Mouse (Mus musculus) limb, embryonic 15.5 days (tissue): ENCODE measurements around the gene Ugt1a6b. TPM values are rescaled to one million over a fixed set of nuclear protein-coding genes. Genes with fewer than 3 reads are reported as not detected.
"Not testable (repeated sequence)": the region's sequence is repeated elsewhere in the genome, so short reads cannot be mapped to it uniquely, and the experiment has no call there.

ENCODE experiments used
- ATAC-seq: fragments of 200-750 bp; cut with Nextera tagmentation; 2 replicates; pipeline ENCODE4 v1.8.0; 2017; ENCODE audit warnings: low read depth, moderate TSS enrichment; ENCODE audit not compliant: insufficient number of reproducible peaks, low FRiP score, low TSS enrichment
- H3K27ac ChIP-seq: fragments of 300-500 bp; sonication (generic); 2 replicates; pipeline ENCODE4 v1.5.1; 2015; ENCODE audit warnings: moderate library complexity, mild to moderate bottlenecking, inconsistent platforms
- H3K27me3 ChIP-seq: fragments of 300-500 bp; sonication (generic); 2 replicates; pipeline ENCODE4 v1.6.1; 2015; ENCODE audit warnings: inconsistent platforms
- H3K36me3 ChIP-seq: fragments of 300-500 bp; sonication (generic); 2 replicates; pipeline ENCODE4 v1.6.1; 2015; ENCODE audit warnings: inconsistent platforms
- H3K4me1 ChIP-seq: fragments of 300-500 bp; sonication (generic); 2 replicates; pipeline ENCODE4 v1.6.1; 2015; ENCODE audit warnings: inconsistent platforms
- H3K4me2 ChIP-seq: fragments of 300-500 bp; sonication (generic); 2 replicates; pipeline ENCODE4 v1.6.1; 2015; ENCODE audit warnings: mild to moderate bottlenecking, inconsistent platforms
- H3K4me3 ChIP-seq: fragments of 300-500 bp; sonication (generic); 2 replicates; pipeline ENCODE4 v1.5.1; 2015; ENCODE audit warnings: mild to moderate bottlenecking, inconsistent platforms
- H3K9ac ChIP-seq: fragments of 300-500 bp; sonication (generic); 2 replicates; pipeline ENCODE4 v1.6.1; 2015; ENCODE audit warnings: inconsistent platforms
- H3K9me3 ChIP-seq: fragments of 300-500 bp; sonication (generic); 2 replicates; pipeline ENCODE4 v1.6.1; 2016; ENCODE audit warnings: inconsistent platforms
- WGBS: fragments of 180-500 bp; shearing (Covaris S2); methylation state at CpG from one replicate; pipeline ENCODE4 v1.1.7; 2015; 5-methylcytosine and 5-hydroxymethylcytosine counted together
- polyA plus RNA-seq: library from polyadenylated mRNA; unstranded; fragments of >200 nt; fragmentation: Nextera tagmentation; extraction: Ambion mirVana; gene quantifications from 2 replicates; pipeline ENCODE4 v1.2.1, GENCODE M21; 2015

Gene Ugt1a6b
- polyA plus RNA-seq, 1 experiment from 2014 or later, result 1.00 TPM

DNA sequence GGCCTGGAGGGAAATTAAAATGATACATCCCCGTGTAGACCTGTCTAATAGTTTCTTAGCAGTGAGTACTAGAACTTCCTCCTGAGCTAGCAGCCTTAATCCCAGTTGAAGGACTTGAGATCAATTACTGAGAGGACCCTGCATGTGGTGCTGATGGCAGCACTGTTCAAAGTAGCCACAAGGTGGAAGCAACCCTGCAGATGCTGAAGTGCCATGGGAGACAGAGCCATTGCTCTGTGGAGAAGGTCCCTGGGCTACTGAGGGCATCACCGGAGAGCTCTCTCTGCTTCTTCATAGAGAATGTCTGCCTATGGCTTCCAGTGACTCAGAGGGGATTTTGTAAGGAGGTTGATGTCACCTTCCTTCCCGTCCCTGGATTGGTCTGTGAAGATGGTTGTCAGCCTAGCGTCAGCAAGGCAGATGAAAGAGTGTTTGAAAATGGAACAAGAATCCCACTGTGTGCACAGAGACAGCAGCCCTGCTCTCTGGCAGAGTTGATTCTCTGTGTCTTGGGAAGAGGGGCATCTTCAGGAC lies 22.8 kb downstream of the Ugt1a6b start:
- not testable (repeated sequence) for H3K4me1 ChIP-seq, H3K4me3 ChIP-seq, H3K27me3 ChIP-seq, H3K9ac ChIP-seq, H3K27ac ChIP-seq, H3K4me2 ChIP-seq, H3K36me3 ChIP-seq, ATAC-seq, H3K9me3 ChIP-seq
- 73% methylated on average over 4 of the region's 4 CpGs for WGBS

- H3K27ac ChIP-seq, H3K4me3 ChIP-seq, H3K4me1 ChIP-seq, H3K4me2 ChIP-seq, H3K36me3 ChIP-seq, H3K9me3 ChIP-seq, H3K27me3 ChIP-seq, H3K9ac ChIP-seq, ATAC-seq: not testable (repeated sequence)
- WGBS, result 86% methylated on average over 2 of the region's 2 CpGs
These were observed 26.0 kb downstream of the Ugt1a6b start for GRCm38 (mm10) chr1:88129091-88129490.

DNA sequence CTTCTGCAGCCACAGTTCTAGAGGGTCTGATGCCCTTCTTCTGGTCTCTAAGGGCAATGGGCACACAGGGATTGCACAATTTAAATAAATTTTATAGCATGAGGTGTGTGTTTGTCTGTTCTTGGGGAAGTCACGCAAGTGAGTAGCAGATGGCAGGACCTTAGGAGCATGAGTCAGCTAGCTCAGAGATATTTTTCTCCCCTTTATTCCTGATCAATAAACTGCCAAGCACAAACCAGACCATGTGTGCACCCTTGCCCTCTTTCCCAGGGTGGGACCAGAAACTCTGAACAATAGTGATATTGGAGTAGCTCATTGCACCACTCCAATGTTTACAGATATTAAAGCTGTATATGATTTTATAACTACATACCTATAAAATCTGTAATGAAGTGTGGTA lies 27.2 kb downstream of the Ugt1a6b start:
- not testable (repeated sequence) for H3K27ac ChIP-seq, H3K4me3 ChIP-seq, H3K9me3 ChIP-seq, H3K9ac ChIP-seq, H3K36me3 ChIP-seq, H3K4me2 ChIP-seq, ATAC-seq, H3K4me1 ChIP-seq, H3K27me3 ChIP-seq
- WGBS, result 67% methylated on average over 1 of the region's 1 CpGs

DNA sequence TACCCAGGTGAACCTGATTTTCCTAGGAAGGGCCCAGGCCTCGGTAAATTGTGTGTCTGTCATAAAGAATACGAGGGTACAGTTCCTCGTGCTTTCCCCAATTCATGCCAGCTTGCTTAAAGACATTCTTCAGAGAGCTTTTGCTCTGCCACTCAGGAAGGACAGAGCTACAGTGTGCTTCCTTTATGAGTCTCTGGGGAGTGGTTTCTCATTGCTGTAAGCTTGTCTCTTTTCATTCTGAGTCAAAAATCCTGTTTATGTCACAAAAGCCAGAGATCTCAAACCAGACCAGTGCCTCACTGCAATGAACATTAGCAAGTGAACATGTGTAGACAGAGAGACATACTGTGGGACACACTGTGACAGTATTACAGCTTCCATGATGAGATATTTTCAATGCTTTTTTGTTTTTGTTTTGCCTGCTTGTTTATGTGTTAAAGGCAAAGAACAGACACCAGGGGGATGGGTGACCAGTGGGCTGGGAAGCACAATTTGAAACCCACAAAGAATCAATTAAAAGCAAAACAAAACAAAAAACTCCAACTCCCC lies 30.9 kb downstream of the Ugt1a6b start:
- WGBS, result 25% methylated on average over 3 of the region's 3 CpGs
- peaks cover 9% of the 10 kb centered on the region; the same call in 1 of the 2 replicates for H3K4me1 ChIP-seq
- no peaks in the 10 kb centered on the region for H3K9me3 ChIP-seq
- H3K4me2 ChIP-seq, result no peak overlapping the region
- no peaks in the 10 kb centered on the region for H3K36me3 ChIP-seq
- no peak overlapping the region for H3K4me3 ChIP-seq
- no peak for ATAC-seq
- peak overlapping the region; percentile 69 for H3K27ac ChIP-seq
- no peak overlapping the region for H3K9ac ChIP-seq
- no peaks in the 10 kb centered on the region for H3K27me3 ChIP-seq

- H3K9ac ChIP-seq, result not testable (repeated sequence)
- H3K27ac ChIP-seq, result peak within 1 kb of the TSS; percentile 69
These were observed 31.5 kb downstream of the Ugt1a6b start, which contains the start of gene Ugt1a6a for GRCm38 (mm10) chr1:88134457-88135011. Ugt1a6a (plus strand) TSS chr1:88134809.

DNA sequence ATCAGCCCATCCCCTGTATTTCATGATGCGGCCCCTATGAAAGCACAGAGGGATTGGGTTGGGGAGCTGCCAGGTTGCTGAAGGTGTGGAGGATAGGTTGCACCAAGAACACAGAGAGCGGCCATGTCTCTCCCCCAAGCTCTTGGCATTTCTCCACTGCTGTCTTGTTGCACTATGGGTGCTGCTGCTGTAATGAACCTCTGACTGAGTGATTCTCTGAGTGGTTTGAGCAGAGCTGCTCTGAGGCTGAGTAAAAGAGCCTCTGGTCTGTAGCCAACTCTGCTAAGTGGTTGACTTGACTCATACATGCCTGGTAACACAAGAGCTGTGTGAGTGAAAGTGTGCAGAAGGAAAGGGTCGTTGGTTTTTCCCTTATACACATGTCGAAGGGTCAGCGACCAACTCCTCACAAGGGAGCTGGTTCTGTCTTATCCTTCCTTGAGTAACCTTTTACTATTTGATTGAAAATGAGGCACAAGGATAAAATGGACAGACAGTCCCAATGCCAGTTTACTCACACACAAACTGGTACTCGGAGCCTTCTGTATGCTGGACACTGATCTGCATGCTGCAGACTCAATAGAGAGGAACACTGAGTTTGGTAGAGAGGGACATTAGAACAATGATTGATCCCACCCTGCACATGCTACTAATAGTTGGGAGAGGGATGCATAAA lies 32.3 kb downstream of the Ugt1a6b start:
- not testable (repeated sequence) for H3K27ac ChIP-seq, ATAC-seq, H3K36me3 ChIP-seq, H3K27me3 ChIP-seq, H3K9me3 ChIP-seq, H3K4me2 ChIP-seq, H3K4me3 ChIP-seq, H3K4me1 ChIP-seq, H3K9ac ChIP-seq
- WGBS, result 78% methylated on average over 6 of the region's 6 CpGs

More at GRCm38 (mm10) chr1:88134457-88135011, 31.5 kb downstream of the Ugt1a6b start, which contains the start of gene Ugt1a6a:
- not testable (repeated sequence) for H3K4me1 ChIP-seq, H3K4me2 ChIP-seq, H3K4me3 ChIP-seq, ATAC-seq, H3K9me3 ChIP-seq, H3K36me3 ChIP-seq, H3K27me3 ChIP-seq
- 38% methylated on average over 5 of the region's 5 CpGs for WGBS

DNA sequence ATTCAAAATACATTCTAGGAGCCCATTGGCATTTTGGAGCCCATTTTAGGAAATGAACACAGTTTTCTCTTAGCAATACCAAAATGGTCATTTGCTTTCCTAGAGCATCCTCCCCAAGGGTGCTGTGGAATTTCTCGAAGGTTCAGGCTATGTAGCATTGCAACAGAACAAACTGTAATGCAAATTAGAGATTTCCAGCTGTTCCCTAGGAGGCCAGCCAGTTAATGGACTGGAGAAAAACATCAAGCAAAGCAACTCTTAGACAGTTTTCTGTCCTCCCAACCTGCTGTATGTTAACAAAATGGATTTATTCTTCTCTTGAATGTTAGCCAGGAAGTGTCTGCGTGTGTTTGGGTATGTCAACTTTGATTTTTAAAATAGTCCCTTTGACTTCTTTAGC lies 33.6 kb downstream of the Ugt1a6b start:
- H3K9me3 ChIP-seq, result no peaks in the 10 kb centered on the region
- no peak for ATAC-seq
- no peaks in the 10 kb centered on the region for H3K36me3 ChIP-seq
- H3K27ac ChIP-seq, result no peak overlapping the region
- H3K4me3 ChIP-seq, result no peak overlapping the region
- H3K9ac ChIP-seq, result no peak overlapping the region
- WGBS, result 65% methylated on average over 2 of the region's 2 CpGs
- H3K27me3 ChIP-seq, result no peaks in the 10 kb centered on the region
- no peak overlapping the region for H3K4me2 ChIP-seq
- peaks cover 9% of the 10 kb centered on the region; the same call in 1 of the 2 replicates for H3K4me1 ChIP-seq

GRCm38 (mm10) chr1:88137264-88137663 lies 34.2 kb downstream of the Ugt1a6b start:
- no peak overlapping the region for H3K4me3 ChIP-seq
- no peak overlapping the region for H3K4me2 ChIP-seq
- no peak for ATAC-seq
- H3K27ac ChIP-seq, result no peak overlapping the region
- no peaks in the 10 kb centered on the region for H3K27me3 ChIP-seq
- H3K4me1 ChIP-seq, result peaks cover 9% of the 10 kb centered on the region; the same call in 1 of the 2 replicates
- no peaks in the 10 kb centered on the region for H3K9me3 ChIP-seq
- no peak overlapping the region for H3K9ac ChIP-seq
- 84% methylated on average over 3 of the region's 3 CpGs for WGBS
- H3K36me3 ChIP-seq, result no peaks in the 10 kb centered on the region

GRCm38 (mm10) chr1:88138145-88138544 lies 35.1 kb downstream of the Ugt1a6b start:
- Histone ChIP-seq H3K4me3 (no peak overlapping the region), H3K36me3 (no peaks in the 10 kb centered on the region), H3K27ac (no peak overlapping the region), H3K4me2 (no peak overlapping the region), H3K9me3 (no peaks in the 10 kb centered on the region), H3K27me3 (no peaks in the 10 kb centered on the region), H3K4me1 (peaks cover 9% of the 10 kb centered on the region; the same call in 1 of the 2 replicates), H3K9ac (no peak overlapping the region)
- 91% methylated on average over 1 of the region's 1 CpGs for WGBS
- no peak for ATAC-seq

- 73% methylated on average over 1 of the region's 1 CpGs for WGBS
- ATAC-seq, result not testable (repeated sequence)
These were observed 37.4 kb downstream of the Ugt1a6b start for GRCm38 (mm10) chr1:88140492-88140891.

GRCm38 (mm10) chr1:88143966-88144675 lies 41.1 kb downstream of the Ugt1a6b start:
- ATAC-seq, H3K27ac ChIP-seq, H3K9me3 ChIP-seq, H3K36me3 ChIP-seq, H3K4me1 ChIP-seq, H3K27me3 ChIP-seq, H3K9ac ChIP-seq, H3K4me2 ChIP-seq, H3K4me3 ChIP-seq: not testable (repeated sequence)
- 2% methylated on average over 5 of the region's 5 CpGs for WGBS

More at GRCm38 (mm10) chr1:88140492-88140891, 37.4 kb downstream of the Ugt1a6b start:
- H3K27ac ChIP-seq, H3K9ac ChIP-seq, H3K9me3 ChIP-seq, H3K4me1 ChIP-seq, H3K36me3 ChIP-seq, H3K4me3 ChIP-seq, H3K27me3 ChIP-seq, H3K4me2 ChIP-seq: not testable (repeated sequence)

DNA sequence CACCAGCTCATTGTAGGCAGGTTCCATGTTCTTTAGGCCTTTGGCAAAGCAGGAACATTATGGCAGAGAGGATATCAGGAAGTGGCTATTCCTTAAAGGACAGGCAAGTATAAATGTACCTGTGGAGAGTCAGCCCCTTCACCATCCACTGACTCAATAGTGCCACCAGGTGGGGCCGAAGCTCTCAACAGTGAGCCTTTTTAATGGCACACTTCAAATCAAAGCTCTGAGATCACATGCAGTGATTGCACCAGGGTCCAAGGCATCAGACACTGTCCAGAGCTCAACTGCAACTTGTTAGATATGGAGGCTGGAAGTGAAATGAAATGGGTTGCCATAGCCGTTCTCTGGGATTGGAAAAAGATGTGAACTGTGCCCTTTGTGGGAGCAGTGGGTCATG lies 42.2 kb downstream of the Ugt1a6b start:
- not testable (repeated sequence) for H3K27ac ChIP-seq, H3K36me3 ChIP-seq, H3K27me3 ChIP-seq, H3K9ac ChIP-seq, ATAC-seq, H3K4me3 ChIP-seq, H3K4me1 ChIP-seq, H3K4me2 ChIP-seq, H3K9me3 ChIP-seq
- WGBS, result 62% methylated on average over 2 of the region's 2 CpGs
